Mouse (Mus musculus) kidney, postnatal 36 days (tissue): ENCODE data around the gene Nwd2.

ENCODE experiments used
- DNase-seq, 2 experiments: peaks; one replicate each; pipeline ENCODE4 v3.0.0; 2021 to 2022; ENCODE audit warnings: mixed read lengths in 2 of 2

Gene Nwd2

DNA sequence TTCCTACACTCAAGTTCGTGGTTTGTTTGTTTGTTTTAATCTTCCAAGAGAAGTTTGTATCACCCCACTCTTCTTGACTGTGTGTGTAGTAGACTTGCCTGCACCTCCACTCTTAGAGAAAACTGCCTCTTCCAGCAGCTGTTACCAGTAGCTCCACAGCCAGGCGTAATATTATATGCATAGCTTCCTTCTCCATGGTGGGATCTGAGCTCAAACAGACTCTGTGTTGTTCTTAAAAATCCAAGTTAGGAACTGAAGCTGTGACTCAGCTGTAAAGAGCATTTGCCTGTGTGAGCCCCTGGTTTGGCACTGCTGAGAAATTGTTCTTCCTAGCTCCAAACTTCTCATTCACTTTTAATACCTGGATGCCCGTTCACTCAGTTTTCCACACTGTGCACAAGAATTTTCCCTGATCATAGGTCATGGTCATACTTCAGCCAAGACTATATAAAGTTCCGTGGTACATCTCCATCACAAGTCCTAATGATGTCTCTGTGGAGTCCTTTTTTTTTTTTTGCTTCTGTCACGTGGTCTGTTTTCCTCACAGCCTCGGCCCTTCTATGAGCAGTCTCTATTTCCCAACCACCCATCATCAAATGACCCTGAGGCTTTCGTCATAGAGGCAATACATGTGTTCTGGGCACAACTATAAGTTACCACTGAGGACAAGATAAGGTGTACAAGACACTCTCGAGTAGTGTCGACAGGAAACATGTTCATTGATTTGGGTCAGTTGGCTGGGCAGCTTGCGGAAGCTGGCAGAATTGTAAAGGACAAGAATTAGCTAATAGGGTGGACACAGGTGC is 179.7 kb downstream of the Nwd2 start:
- DNase-seq: peak in 1 of 2 experiments; percentile 51

DNA sequence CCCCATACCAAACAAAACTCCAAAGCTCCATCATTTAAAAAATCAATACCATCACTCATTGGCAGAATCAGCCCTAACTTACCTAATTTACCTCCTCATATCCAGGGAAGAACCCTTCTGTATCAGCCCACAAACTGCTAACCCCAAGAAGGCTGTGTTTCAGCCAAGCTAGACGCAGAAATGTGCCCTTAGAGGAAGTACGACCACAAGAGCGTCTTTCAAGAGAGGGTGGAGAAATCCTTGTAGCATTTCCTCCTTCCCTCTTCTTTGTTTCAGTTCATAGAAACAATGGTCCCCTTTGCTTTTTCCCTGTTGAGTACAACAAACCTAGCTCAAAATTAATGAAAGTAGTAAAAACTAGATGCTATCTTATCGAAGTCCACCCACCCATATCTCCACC is 182.2 kb downstream of the Nwd2 start:
- DNase-seq: no peak

DNA sequence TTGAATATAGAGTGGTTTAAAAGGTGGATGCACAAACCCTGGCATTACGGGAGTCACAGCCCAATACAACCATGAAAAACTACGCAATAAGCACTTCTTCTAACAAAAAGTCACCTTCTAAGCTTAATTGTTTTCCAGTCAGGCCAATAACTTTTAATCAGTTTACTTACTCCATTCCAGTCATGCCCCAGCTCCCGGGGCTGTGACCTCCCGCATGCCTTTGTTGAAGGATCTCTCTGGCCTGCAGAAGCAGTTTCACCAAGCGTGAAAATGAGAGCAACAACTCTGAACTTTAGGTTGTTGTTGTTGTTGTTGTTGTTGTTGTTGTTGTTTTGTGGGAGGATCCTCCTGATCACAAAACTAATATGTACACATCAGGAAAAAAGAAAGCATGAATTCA is 185.1 kb downstream of the Nwd2 start:
- peak; percentile 68 to 70 for DNase-seq

DNA sequence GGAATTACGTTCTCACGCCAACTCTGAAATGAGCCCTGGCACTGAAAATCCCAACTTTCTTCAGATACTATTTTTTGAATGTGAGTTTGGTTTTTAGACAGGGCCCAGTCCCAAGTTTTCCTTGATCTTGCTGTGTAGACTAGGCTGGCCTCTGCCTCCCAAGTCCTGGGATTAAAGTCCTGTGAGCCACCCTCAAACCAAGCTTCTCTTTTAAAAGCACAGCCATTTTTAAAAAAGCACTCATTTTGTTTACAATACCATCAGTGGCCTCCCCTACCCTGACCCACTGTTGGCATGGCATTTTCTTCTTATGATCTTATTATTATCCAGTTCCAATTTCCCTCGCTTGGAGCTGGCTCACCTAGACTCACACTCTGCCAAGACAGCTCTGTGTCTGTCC is 185.5 kb downstream of the Nwd2 start:
- no peak for DNase-seq

DNA sequence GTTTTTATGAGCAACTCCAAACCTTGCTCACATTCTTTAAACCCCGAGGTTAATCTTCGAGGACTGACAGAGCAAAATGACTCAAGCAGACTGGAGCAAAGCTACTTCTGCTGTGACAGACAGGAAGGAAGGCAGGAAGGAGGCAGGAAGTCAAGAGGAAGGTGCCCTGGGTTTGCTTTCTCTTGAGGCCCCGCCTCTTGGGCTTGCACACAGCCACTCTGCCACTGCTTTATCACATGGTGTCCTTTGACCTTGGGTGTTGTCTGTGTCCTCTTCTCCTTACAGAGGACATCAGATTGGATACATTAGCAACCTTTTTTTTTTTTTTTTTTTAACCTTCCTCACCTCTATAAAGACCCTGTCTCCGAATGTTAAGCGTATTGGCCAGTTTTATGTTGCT is 188.2 kb downstream of the Nwd2 start:
- no peak for DNase-seq

DNA sequence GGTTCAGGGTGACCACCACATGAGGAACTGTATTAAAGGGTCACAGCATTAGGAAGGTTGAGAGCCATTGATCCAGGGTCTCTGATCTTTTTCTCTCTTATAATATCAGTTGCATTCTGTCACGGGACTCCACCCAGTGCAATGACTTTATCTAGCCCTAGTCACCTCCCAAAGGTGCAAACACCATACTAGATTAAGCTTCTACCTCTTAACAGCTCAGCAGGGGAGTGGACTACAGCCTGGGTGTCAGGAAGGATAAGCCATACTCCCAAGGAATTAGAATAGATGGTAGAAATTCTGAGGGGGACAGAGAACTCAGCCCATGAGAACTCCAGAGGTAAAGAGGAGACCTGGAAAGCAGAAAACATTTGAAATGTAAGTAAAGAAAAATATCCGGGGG is 188.9 kb downstream of the Nwd2 start:
- no peak for DNase-seq

DNA sequence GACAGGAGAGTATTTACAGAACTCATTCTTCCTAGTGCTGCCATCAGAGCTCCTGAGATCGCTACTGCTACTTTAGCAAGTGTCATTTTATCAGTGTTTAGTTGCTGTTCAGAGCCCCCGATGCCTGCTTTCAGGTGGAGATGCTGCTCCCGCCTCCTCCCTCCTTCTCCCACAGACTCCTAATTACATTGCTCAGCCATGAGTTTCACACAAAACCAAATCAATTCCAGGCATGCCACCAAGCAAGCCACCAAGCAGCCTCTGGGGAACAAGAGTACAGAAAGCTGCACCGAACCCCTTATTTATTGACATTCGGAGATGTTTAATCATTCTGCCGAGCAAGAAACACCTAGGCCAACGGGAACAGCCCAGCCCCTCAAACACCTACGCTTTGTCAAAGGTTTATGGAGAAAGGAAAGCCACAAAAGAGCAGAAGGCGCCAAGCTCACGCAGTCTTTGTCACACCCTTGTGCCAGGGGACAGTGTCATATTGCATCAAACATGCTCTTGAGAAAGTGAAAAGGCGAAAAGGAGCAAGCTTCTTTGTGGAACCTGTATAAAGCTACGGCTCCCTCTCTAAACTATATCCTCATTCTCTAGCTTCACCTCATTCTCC is 191.0 kb downstream of the Nwd2 start:
- DNase-seq: no peak

- peak; percentile 47 to 62 for DNase-seq
Observed at GRCm38 (mm10) chr5:63847080-63847479, 198.2 kb downstream of the Nwd2 start.

GRCm38 (mm10) chr5:63847541-63848226 is 198.8 kb downstream of the Nwd2 start:
- peak; percentile 80 to 92 for DNase-seq

DNA sequence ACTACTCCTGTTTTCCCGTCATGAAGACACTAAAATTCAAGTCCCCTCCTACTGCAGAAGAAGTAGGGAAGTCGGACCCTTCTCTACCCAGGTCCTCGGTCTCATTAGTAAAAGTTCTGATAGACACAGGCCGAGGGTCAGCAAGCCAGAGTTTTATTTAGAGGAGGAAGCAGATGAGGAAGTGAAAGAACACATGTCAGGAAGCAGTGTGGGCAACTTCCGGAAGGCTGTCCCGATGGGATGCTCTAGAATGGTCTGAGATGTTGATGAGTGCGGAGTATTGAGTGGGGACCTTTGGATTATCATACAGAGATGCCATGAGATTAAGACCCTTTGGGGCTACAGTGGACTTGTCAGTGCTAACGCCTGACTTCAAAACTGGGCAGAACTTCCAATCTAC is 210.0 kb downstream of the Nwd2 start:
- no peak for DNase-seq
